Mouse (Mus musculus) lung, embryonic 15.5 days (tissue): ENCODE measurements around the gene Parp4. TPM values are rescaled to one million over a fixed set of nuclear protein-coding genes. Genes with fewer than 3 reads are reported as not detected.

Experiments
- ATAC-seq: fragments of 200-750 bp; cut with Nextera tagmentation; 2 replicates; pipeline ENCODE4 v1.8.0; 2017; ENCODE audit warnings: moderate number of reproducible peaks, borderline replicate concordance; ENCODE audit not compliant: low FRiP score, low TSS enrichment; ENCODE audit errors: extremely low read depth
- H3K27ac ChIP-seq: fragments of 300-500 bp; sonication (generic); 2 replicates; pipeline ENCODE4 v1.5.1; 2015; ENCODE audit warnings: moderate library complexity, mild to moderate bottlenecking, inconsistent platforms
- H3K27me3 ChIP-seq: fragments of 300-500 bp; sonication (generic); 2 replicates; pipeline ENCODE4 v1.6.1; 2015; ENCODE audit warnings: inconsistent platforms
- H3K36me3 ChIP-seq: fragments of 300-500 bp; sonication (generic); 2 replicates; pipeline ENCODE4 v1.6.1; 2015; ENCODE audit warnings: inconsistent platforms
- H3K4me1 ChIP-seq: fragments of 300-500 bp; sonication (generic); 2 replicates; pipeline ENCODE4 v1.6.1; 2015; ENCODE audit warnings: inconsistent platforms
- H3K4me2 ChIP-seq: fragments of 300-500 bp; sonication (generic); 2 replicates; pipeline ENCODE4 v1.6.1; 2015; ENCODE audit warnings: inconsistent platforms, mild to moderate bottlenecking, moderate library complexity
- H3K4me3 ChIP-seq: fragments of 300-500 bp; sonication (generic); 2 replicates; pipeline ENCODE4 v1.5.1; 2015; ENCODE audit warnings: mild to moderate bottlenecking, inconsistent platforms
- H3K9ac ChIP-seq: fragments of 300-500 bp; sonication (generic); 2 replicates; pipeline ENCODE4 v1.6.1; 2015; ENCODE audit warnings: inconsistent platforms
- H3K9me3 ChIP-seq: fragments of 300-500 bp; sonication (generic); 2 replicates; pipeline ENCODE4 v1.6.1; 2016; ENCODE audit warnings: inconsistent platforms
- WGBS: fragments of 180-500 bp; shearing (Covaris S2); methylation state at CpG from one replicate; pipeline ENCODE4 v1.1.7; 2015; 5-methylcytosine and 5-hydroxymethylcytosine counted together
- polyA plus RNA-seq: library from polyadenylated mRNA; unstranded; fragments of >200 nt; fragmentation: Nextera tagmentation; extraction: Ambion mirVana; gene quantifications from 2 replicates; pipeline ENCODE4 v1.2.1, GENCODE M21; 2015

Gene Parp4
- polyA plus RNA-seq, 1 experiment from 2014 or later = 5.0 TPM

DNA sequence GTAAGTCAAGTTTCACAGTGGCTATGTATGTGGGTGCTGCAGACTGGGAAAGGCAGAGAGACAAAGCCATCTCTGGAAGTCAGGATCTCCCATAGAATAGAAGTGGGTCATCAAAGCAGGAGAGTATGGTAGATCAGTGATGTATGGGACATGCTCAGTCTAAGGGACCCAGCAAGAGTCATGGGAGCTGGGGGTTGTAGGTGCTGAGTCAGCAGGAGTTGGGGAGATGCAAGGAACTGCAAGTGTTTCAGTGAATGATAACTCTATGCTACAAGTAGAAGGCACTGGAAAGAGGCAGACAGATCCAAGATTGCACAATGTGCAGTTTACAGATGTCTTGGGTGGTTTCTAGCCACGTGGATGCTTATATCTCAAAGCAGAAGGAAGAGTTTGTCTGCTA lies 113.7 kb downstream of the Parp4 start:
- 84% methylated on average over 1 of the region's 1 CpGs for WGBS
- ATAC-seq = no peak
- H3K27me3 ChIP-seq = no peaks in the 10 kb centered on the region

DNA sequence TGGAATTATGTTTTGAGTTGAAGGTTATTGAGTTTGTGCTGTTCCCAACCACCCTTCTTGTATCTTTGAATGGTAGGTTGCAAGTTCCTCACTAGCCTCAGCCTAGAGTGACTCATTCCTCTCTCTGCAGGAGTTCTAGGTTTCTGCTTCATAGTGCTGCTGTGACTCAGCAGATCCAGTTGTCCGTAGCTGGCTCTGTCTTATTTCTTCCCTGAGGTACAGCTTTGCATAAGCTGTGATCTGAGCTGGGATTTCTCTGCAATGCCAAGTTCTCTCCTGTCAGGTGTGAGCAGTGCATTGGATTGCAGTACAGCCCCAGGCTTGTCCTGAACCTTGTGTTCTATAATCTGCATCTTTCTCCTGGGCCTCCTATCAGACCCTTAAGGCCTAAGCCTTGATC lies 114.3 kb downstream of the Parp4 start:
- no peaks in the 10 kb centered on the region for H3K9me3 ChIP-seq
- H3K4me2 ChIP-seq = no peak overlapping the region
- 82% methylated on average over 1 of the region's 1 CpGs for whole genome bisulfite sequencing
- H3K4me1 ChIP-seq = no peaks in the 10 kb centered on the region
- no peaks in the 10 kb centered on the region for H3K27me3 ChIP-seq
- no peak overlapping the region for H3K4me3 ChIP-seq
- no peak overlapping the region for H3K27ac ChIP-seq
- H3K36me3 ChIP-seq = peaks cover 80% of the 10 kb centered on the region
- ATAC-seq = no peak
- H3K9ac ChIP-seq = no peak overlapping the region

More for the DNA sequence above, 113.7 kb downstream of the Parp4 start:
- Histone ChIP-seq H3K4me1 (no peaks in the 10 kb centered on the region), H3K27ac (no peak overlapping the region), H3K4me3 (no peak overlapping the region), H3K9me3 (no peaks in the 10 kb centered on the region), H3K9ac (no peak overlapping the region), H3K36me3 (peaks cover 80% of the 10 kb centered on the region), H3K4me2 (no peak overlapping the region)

DNA sequence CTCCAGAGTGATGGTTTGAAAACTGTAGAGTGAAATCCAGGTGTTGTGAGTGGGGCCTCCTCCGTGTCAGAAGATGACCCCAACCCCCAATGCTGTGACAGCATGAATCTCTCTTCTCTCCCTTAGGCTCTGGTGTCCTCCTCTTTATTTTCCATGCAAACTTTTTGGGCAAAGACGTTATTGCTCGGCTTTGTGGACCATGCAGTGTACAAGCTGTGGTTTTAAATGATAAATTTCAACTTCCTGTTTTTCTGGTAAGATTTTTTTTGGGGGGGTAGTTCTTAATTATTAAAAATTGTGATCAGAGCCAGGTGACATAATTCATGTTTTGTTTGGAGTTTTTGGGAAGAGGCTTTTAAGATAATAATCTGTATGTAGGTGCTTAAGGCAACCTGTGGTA lies 120.1 kb downstream of the Parp4 start:
- Histone ChIP-seq H3K4me1 (no peaks in the 10 kb centered on the region), H3K36me3 (peaks cover 79% of the 10 kb centered on the region), H3K4me2 (no peak overlapping the region), H3K9ac (no peak overlapping the region), H3K9me3 (no peaks in the 10 kb centered on the region), H3K27me3 (no peaks in the 10 kb centered on the region), H3K27ac (no peak overlapping the region), H3K4me3 (no peak overlapping the region)
- WGBS = 73% methylated on average over 3 of the region's 3 CpGs
- ATAC-seq = no peak

DNA sequence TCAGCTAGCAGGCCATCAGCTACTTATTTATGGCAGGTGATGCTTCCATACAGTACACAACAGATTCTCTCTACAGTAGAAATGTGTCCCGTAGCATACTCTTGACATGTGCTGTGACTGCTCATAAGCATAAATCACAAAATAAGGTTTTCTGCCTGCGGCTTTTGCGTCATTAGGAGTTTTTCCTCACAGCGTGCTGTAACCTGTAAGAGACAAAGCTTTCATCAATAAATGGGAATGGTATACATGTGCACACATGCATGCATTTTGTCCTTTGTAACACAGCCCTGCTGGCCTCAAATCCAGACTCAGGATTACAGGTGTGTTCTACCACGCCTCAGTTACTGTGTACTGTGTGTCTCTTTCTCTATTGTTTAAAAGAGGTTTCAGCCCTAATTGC lies 122.4 kb downstream of the Parp4 start:
- ATAC-seq = no peak
- peaks cover 67% of the 10 kb centered on the region for H3K36me3 ChIP-seq
- 91% methylated on average over 5 of the region's 5 CpGs for WGBS

DNA sequence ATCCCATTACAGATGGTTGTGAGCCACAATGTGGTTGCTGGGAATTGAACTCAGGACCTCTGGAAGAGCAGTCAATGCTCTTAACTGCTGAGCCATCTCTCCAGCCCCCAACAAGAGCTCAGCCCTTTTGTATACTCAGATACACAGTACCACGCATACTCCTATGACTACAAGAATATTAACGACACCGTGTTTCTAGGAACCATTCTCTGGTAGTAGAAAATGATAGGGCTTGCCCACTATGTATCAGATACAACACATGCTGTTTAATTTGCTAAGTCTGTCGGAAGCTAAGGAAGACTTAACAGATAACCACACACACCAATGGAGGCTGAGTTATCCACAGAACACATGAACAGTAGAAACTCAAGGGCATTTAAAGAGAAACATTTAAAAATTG lies 127.2 kb downstream of the Parp4 start:
- H3K9ac ChIP-seq = no peak overlapping the region
- no peak overlapping the region for H3K4me2 ChIP-seq
- no peak overlapping the region for H3K4me3 ChIP-seq
- H3K4me1 ChIP-seq = 0 out of 2 replicates have a peak, but pooled peaks cover 3% of the 10 kb centered on the region
- no peak overlapping the region for H3K27ac ChIP-seq
- WGBS = 83% methylated on average over 4 of the region's 4 CpGs
- H3K27me3 ChIP-seq = no peaks in the 10 kb centered on the region
- peaks cover 27% of the 10 kb centered on the region for H3K36me3 ChIP-seq
- H3K9me3 ChIP-seq = no peaks in the 10 kb centered on the region
- ATAC-seq = no peak

More for the DNA sequence above, 122.4 kb downstream of the Parp4 start:
- no peak overlapping the region for H3K4me2 ChIP-seq
- H3K4me1 ChIP-seq = no peaks in the 10 kb centered on the region
- no peak overlapping the region for H3K9ac ChIP-seq
- H3K27ac ChIP-seq = no peak overlapping the region
- H3K9me3 ChIP-seq = no peaks in the 10 kb centered on the region
- H3K4me3 ChIP-seq = no peak overlapping the region
- H3K27me3 ChIP-seq = no peaks in the 10 kb centered on the region

- no peak for ATAC-seq
- 38% methylated on average over 4 of the region's 4 CpGs for WGBS
These were observed 130.3 kb downstream of the Parp4 start for GRCm38 (mm10) chr14:56705687-56706086.

More at GRCm38 (mm10) chr14:56705687-56706086, 130.3 kb downstream of the Parp4 start:
- Histone ChIP-seq H3K9ac (no peak overlapping the region), H3K4me1 (0 out of 2 replicates have a peak, but pooled peaks cover 3% of the 10 kb centered on the region), H3K27me3 (no peaks in the 10 kb centered on the region), H3K27ac (no peak overlapping the region), H3K4me3 (no peak overlapping the region), H3K4me2 (no peak overlapping the region), H3K36me3 (peaks cover 4% of the 10 kb centered on the region), H3K9me3 (no peaks in the 10 kb centered on the region)

Other genes starting within 250 kb of the Parp4 start
- 1.5 and 1.9 TPM in 2 replicates for gene Atp12a, start 210.6 kb upstream of the Parp4 start, polyA plus RNA-seq
- 1.1 and 1.9 TPM in 2 replicates for gene Rnf17, start 173.0 kb upstream of the Parp4 start, polyA plus RNA-seq
- gene Cenpj, start 194 bp upstream of the Parp4 start, polyA plus RNA-seq = 11.7 and 13.0 TPM in 2 replicates
- gene Mphosph8, start 92.6 kb downstream of the Parp4 start, polyA plus RNA-seq = 23.3 and 26.4 TPM in 2 replicates
- 25.5 and 26.0 TPM in 2 replicates for gene Pspc1, start 202.7 kb downstream of the Parp4 start, polyA plus RNA-seq
- 24.6 and 26.3 TPM in 2 replicates for gene Zmym5, start 236.1 kb downstream of the Parp4 start, polyA plus RNA-seq